Mouse (Mus musculus): ENCODE results near the gene Npnt.

- no peak for TF ChIP-seq CTCF (conservative IDR thresholded peaks at IDR 0.05; ENCODE audit: insufficient read depth, insufficient read length, low read depth, low read length)
- no peak for TF ChIP-seq POLR2A (IDR thresholded peaks at IDR 0.05; ENCODE audit: low read depth, low read length)
Measured at GRCm38 (mm10) chr3:132876933-132877676, 73.0 kb downstream of the Npnt start.
